In genomic region chr9:107514303-107514955, GRCm38 (mm10) we compare ENCODE assay signal across 8 mouse cellular contexts. TPM values are rescaled to one million over a fixed set of nuclear protein-coding genes. Genes with fewer than 3 reads are reported as not detected.
DNase-seq lines count a peak whose midpoint lies in the region; ATAC-seq and TF ChIP-seq lines count a peak whose summit lies in the region.

No protein-coding gene starts in this region.

- no peak for ATAC-seq in G1E (ENCODE audit: extremely low read depth, insufficient number of reproducible peaks, low FRiP score, poor library complexity, severe bottlenecking)
- peak; percentile 72 for ATAC-seq in forebrain, embryonic 14.5 days

- peak; percentile 65 for DNase-seq in G1E (ENCODE audit: low spot score)
- DNase-seq in c-Kit-positive CD71-positive TER-119-positive erythroid progenitor cells, embryonic 14.5 days (ENCODE audit: low spot score): peak; percentile 74
- peak; percentile 88 for DNase-seq in forebrain, embryonic 14.5 days (ENCODE audit: low spot score)
- peak; percentile 87 for DNase-seq in hindbrain, embryonic 10.5 days (ENCODE audit: low spot score)
- DNase-seq in layer of hippocampus, postnatal 25 days (ENCODE audit: extremely low spot score in 1 of 2, low spot score in 1 of 2): peak; percentile 96 to 97
- peak; percentile 77 to 85 for DNase-seq in lung, postnatal 4 days
- peak; percentile 83 for DNase-seq in retina, postnatal 7 days (ENCODE audit: low read depth, low spot score)
- peak; percentile 93 for DNase-seq in thymus, postnatal 4 days

- H3K9ac ChIP-seq in forebrain, embryonic 14.5 days (ENCODE audit: low read length): no peak overlapping the region

- no peaks in the 10 kb centered on the region for H3K36me3 ChIP-seq in G1E (replicated peaks)
- 0 out of 2 replicates have a peak, but pooled peaks cover 3% of the 10 kb centered on the region for H3K36me3 ChIP-seq in forebrain, embryonic 14.5 days (ENCODE audit: control insufficient read depth, insufficient read depth, low read length)
- H3K36me3 ChIP-seq in hindbrain, embryonic 10.5 days: no peaks in the 10 kb centered on the region

- peaks cover 6% of the 10 kb centered on the region; the same call in 1 of the 2 replicates for H3K4me1 ChIP-seq in G1E (ENCODE audit: insufficient read depth, low read depth, low read length)
- H3K4me1 ChIP-seq in forebrain, embryonic 14.5 days (ENCODE audit: control insufficient read depth, insufficient read depth, low read length): peaks cover 16% of the 10 kb centered on the region; the same call in 1 of the 2 replicates
- peaks cover 53% of the 10 kb centered on the region for H3K4me1 ChIP-seq in hindbrain, embryonic 10.5 days (replicated peaks)

- peak; percentile 94 for TF ChIP-seq CTCF in G1E (IDR thresholded peaks at IDR 0.05; ENCODE audit: low read depth, low read length)

- H3K27ac ChIP-seq in forebrain, embryonic 14.5 days (ENCODE audit: low read depth, low read length): 0 out of 2 replicates have a peak overlapping the region, but pooled peaks have one; percentile 9
- H3K27ac ChIP-seq in hindbrain, embryonic 10.5 days: peak overlapping the region; percentile 30; the same call in 1 of the 2 replicates

- H3K4me2 ChIP-seq in forebrain, embryonic 14.5 days (ENCODE audit: low read length): no peak overlapping the region

- no peak overlapping the region for H3K4me3 ChIP-seq in G1E (ENCODE audit: low read depth, low read length)
- H3K4me3 ChIP-seq in forebrain, embryonic 14.5 days (ENCODE audit: low read depth, low read length): no peak overlapping the region
- no peak overlapping the region for H3K4me3 ChIP-seq in hindbrain, embryonic 10.5 days

- 22% methylated on average over 14 of the region's 14 CpGs for WGBS in forebrain, embryonic 14.5 days
- 24% methylated on average over 14 of the region's 14 CpGs for WGBS in hindbrain, embryonic 10.5 days

- H3K27me3 ChIP-seq in G1E (ENCODE audit: insufficient read depth, low read length): peaks cover 62% of the 10 kb centered on the region
- H3K27me3 ChIP-seq in forebrain, embryonic 14.5 days (replicated peaks; ENCODE audit: control insufficient read depth, insufficient read depth, low read length): no peaks in the 10 kb centered on the region
- H3K27me3 ChIP-seq in hindbrain, embryonic 10.5 days (ENCODE audit: insufficient read depth, poor library complexity, severe bottlenecking): peaks cover 8% of the 10 kb centered on the region

- H3K9me3 ChIP-seq in G1E (replicated peaks): no peaks in the 10 kb centered on the region
- H3K9me3 ChIP-seq in forebrain, embryonic 14.5 days (replicated peaks; ENCODE audit: control insufficient read depth, low read length): no peaks in the 10 kb centered on the region
- H3K9me3 ChIP-seq in hindbrain, embryonic 10.5 days: no peaks in the 10 kb centered on the region

RNA-seq across cellular contexts. Expression of gene Tmem115, which starts 19.3 kb away (rescaled TPM):
- total RNA-seq in G1E (2014; fragmentation: Nextera tagmentation) (20.5 and 22.1 TPM in 2 replicates), G1E (2017) (16.6 and 18.0 TPM in 2 replicates)
- 23.2 and 27.1 TPM in 2 replicates for polyA plus RNA-seq in G1E (2012)
- 44.4 and 53.4 TPM in 2 replicates for polyA plus RNA-seq in forebrain, embryonic 14.5 days (2014; fragmentation: Nextera tagmentation; extraction: Ambion mirVana)
- polyA plus RNA-seq in hindbrain, embryonic 10.5 days (2016; fragmentation: Nextera tagmentation; extraction: Ambion mirVana): 36.5 and 44.8 TPM in 2 replicates
- 10 to 100 TPM; 38.1 to 41.0 TPM for total RNA-seq in layer of hippocampus, postnatal 25 days (2021)

RNA-seq across cellular contexts. Expression of gene Cyb561d2, which starts 27.6 kb away (rescaled TPM):
- total RNA-seq in G1E (2014; fragmentation: Nextera tagmentation): 1.9 TPM in 1 of 2 replicates, not detected in the other
- total RNA-seq in G1E (2017): 23.1 and 30.2 TPM in 2 replicates
- polyA plus RNA-seq in G1E (2012): 10.6 and 11.7 TPM in 2 replicates
- 33.1 and 38.0 TPM in 2 replicates for polyA plus RNA-seq in forebrain, embryonic 14.5 days (2014; fragmentation: Nextera tagmentation; extraction: Ambion mirVana)
- polyA plus RNA-seq in hindbrain, embryonic 10.5 days (2016; fragmentation: Nextera tagmentation; extraction: Ambion mirVana): 25.1 and 25.9 TPM in 2 replicates
- 10 to 100 TPM; 16.4 to 18.5 TPM for total RNA-seq in layer of hippocampus, postnatal 25 days (2021)

RNA-seq across cellular contexts. Expression of gene Nprl2, which starts 27.6 kb away (rescaled TPM):
- total RNA-seq in G1E (2014; fragmentation: Nextera tagmentation) (16.3 and 22.6 TPM in 2 replicates), G1E (2017) (18.4 and 35.0 TPM in 2 replicates)
- polyA plus RNA-seq in G1E (2012): 1.4 and 1.7 TPM in 2 replicates
- 83.2 and 83.8 TPM in 2 replicates for polyA plus RNA-seq in forebrain, embryonic 14.5 days (2014; fragmentation: Nextera tagmentation; extraction: Ambion mirVana)
- polyA plus RNA-seq in hindbrain, embryonic 10.5 days (2016; fragmentation: Nextera tagmentation; extraction: Ambion mirVana): 39.2 and 45.7 TPM in 2 replicates
- total RNA-seq in layer of hippocampus, postnatal 25 days (2021): 10 to 100 TPM; 42.4 to 44.9 TPM

RNA-seq across cellular contexts. Expression of gene Zmynd10, which starts 32.7 kb away (rescaled TPM):
- total RNA-seq in G1E (2014; fragmentation: Nextera tagmentation) (1.1 TPM in 1 of 2 replicates, not detected in the other), G1E (2017) (6.2 and 7.3 TPM in 2 replicates)
- 1.1 TPM in 2 replicates for polyA plus RNA-seq in G1E (2012)
- 4.3 and 4.6 TPM in 2 replicates for polyA plus RNA-seq in forebrain, embryonic 14.5 days (2014; fragmentation: Nextera tagmentation; extraction: Ambion mirVana)
- polyA plus RNA-seq in hindbrain, embryonic 10.5 days (2016; fragmentation: Nextera tagmentation; extraction: Ambion mirVana): 2.6 and 4.7 TPM in 2 replicates
- 1 to 10 TPM; 4.7 to 5.2 TPM for total RNA-seq in layer of hippocampus, postnatal 25 days (2021)

RNA-seq across cellular contexts. Expression of gene Rassf1, which starts 36.9 kb away (rescaled TPM):
- total RNA-seq in G1E (2014; fragmentation: Nextera tagmentation): 15.4 and 19.4 TPM in 2 replicates
- total RNA-seq in G1E (2017): 29.5 and 35.4 TPM in 2 replicates
- 10.7 and 12.1 TPM in 2 replicates for polyA plus RNA-seq in G1E (2012)
- polyA plus RNA-seq in forebrain, embryonic 14.5 days (2014; fragmentation: Nextera tagmentation; extraction: Ambion mirVana): 34.7 and 37.1 TPM in 2 replicates
- polyA plus RNA-seq in hindbrain, embryonic 10.5 days (2016; fragmentation: Nextera tagmentation; extraction: Ambion mirVana): 46.4 and 48.3 TPM in 2 replicates
- total RNA-seq in layer of hippocampus, postnatal 25 days (2021): 10 to 100 TPM; 16.1 to 16.3 TPM

Comparison
In these comparisons a context has a peak if more than half of its experiments do, and no peak if none do; other contexts are left out.
1. RNA of gene Nprl2, which starts 27.6 kb away (polyA plus RNA-seq): 83.2 to 83.8 TPM in forebrain, embryonic 14.5 days and 39.2 to 45.7 TPM in hindbrain, embryonic 10.5 days; 1.4 to 1.7 TPM in G1E; every median in the first group is over 10 times any median in the second.
2. Peak in every context shown above with its lines, with median percentiles within 50 percentile points of each other: DNase-seq.